Mouse (Mus musculus) cortical plate, adult 2 months (tissue): ENCODE data around the gene Wdr95.

Experiments
- CTCF ChIP-seq: fragments of 200-500 bp; IDR thresholded peaks from 2 replicates; pipeline ENCODE4 v1.5.1; 2011; ENCODE audit warnings: mild to moderate bottlenecking, control low read depth, low read length; ENCODE audit not compliant: insufficient read depth; ENCODE audit errors: extremely low read depth
- POLR2A ChIP-seq: fragments of 200-500 bp; IDR thresholded peaks from 2 replicates; pipeline ENCODE4 v1.6.1; 2011; ENCODE audit warnings: mild to moderate bottlenecking, low read length, control low read depth; ENCODE audit not compliant: insufficient read depth; ENCODE audit errors: extremely low read depth

GRCm38 (mm10) chr5:149513438-149514086 is 14.9 kb upstream of the Wdr95 start:
- TF ChIP-seq CTCF, result no peak
- no peak for TF ChIP-seq POLR2A
